Mouse (Mus musculus): Measurements from ENCODE around the gene Gpn3.
A peak's percentile ranks its signal among the peaks of the same experiment; 100 is the strongest.

Gpn3 gene

DNA sequence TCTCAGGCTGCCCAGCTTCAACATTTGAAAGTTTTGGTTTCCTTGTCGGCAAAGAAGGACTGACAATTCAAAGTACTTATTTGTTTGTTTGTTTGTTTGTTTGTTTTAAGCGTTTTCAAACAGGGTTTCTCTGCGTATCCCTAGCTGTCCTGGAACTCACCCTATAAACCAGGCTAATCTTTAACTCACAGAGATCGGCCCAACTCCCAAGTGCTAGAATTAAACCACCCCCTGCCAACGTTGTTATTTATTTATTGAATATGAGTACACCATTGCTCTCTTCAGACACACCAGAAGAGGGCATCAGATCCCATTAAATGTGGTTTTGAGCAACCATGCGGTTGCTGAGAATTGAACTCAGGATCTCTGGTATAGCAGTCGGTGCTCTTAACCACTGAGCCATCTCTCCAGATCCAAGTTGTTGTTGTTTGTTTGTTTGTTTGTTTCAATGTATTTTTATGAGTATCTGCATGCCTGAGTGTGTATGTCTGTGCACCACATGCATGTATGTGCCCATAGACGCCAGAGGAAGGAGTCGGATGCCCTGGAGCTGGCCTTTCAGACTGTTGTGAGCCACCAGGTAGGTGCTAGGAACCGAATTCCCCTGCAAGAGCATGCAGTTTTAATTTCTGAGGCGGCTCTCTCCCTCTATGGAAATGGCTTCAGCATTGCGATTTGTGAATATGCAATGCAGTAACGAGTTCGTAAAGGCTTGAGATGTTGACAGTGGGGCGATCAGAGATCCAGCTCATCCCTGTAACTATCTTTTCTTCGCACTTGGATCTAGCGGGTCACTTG lies 49.8 kb downstream of the Gpn3 start, which contains the start of gene Anapc7:
Anapc7 (plus strand) TSS at position 423 of the 798 bp plus-strand sequence.
- no peak for DNase-seq (ENCODE audit: low read depth, low spot score)

DNA sequence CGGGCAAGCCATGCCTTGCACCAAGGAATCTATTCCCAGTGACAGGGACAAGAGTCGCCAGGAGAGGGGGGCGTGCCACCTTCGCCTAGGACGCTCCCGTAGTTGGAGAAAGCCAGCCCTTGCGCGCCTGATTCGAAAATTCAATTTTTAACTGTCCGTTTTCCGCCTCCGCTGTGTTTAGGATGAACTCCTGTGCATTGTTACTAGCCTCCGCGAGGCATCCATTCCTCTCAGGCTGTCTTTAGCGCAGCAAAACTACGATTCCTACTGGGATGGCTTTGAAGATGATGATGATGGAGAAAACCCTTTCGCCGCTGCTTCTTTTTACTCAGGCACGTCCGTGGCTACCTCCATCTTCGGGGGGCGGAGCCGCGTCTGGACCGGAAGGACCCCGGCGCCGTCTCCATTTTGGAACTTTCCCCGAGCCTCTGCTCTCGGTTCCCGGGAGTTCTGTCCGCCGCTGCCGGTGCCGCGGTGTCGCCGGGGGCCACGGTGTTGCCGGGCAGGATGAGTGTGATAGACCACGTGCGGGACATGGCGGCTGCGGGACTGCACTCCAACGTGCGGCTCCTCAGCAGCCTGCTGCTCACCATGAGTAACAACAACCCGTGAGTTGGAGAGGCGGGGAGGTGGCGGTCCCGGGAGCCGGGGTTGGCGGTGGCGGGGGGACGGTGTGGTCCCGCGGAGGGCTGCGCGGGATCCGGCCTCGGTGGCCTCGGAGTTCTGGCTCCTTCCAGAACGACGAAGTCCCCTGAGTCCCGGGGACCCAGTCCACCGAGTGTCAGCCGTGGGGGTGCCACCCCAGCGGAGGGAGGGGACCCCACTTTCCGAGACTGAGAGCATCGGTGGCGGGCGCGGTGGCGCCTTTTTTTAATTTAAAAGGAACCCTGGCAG lies 50.6 kb downstream of the Gpn3 start:
- peak; percentile 93 for DNase-seq (ENCODE audit: low read depth, low spot score)

DNA sequence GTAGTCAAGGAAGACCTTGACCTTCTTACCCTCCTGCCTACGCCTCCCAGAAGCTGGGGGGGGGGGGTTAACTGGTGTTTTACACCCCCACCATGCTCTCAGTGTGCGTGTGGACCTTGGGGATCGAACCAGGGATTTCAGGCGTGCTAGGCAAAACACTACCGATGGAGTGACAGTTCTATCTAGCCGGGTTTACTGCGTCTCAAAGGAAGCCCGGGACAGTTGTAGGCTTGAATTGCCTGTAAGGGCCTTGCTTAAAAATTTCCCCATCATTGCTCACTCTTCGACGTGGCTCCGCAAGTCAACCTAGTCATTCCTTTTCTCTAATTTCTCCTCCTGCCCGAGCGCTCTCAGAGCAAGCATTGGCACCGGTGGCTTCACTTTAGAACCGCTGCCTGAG lies 51.4 kb downstream of the Gpn3 start:
- DNase-seq (ENCODE audit: low read depth, low spot score) = no peak

DNA sequence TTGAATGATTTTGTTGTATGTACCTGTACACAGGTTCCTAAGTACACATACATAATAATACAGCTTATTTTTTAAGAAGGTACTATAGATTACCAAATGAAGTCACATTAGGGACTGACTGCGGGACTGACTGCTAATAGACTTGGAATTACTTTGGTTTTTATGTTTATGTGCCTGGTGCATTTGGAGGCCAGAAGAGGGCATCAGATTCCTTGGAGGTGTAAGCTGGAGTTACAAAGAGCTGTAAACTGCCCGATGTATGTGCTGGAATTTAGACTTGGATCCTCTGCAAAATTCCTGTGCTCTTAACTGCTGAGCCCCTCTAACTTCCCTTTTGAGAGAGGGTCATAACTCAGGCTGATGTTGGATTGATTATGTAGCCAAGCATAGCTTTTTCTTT lies 53.9 kb downstream of the Gpn3 start:
- peak; percentile 58 for DNase-seq (ENCODE audit: low read depth, low spot score)

DNA sequence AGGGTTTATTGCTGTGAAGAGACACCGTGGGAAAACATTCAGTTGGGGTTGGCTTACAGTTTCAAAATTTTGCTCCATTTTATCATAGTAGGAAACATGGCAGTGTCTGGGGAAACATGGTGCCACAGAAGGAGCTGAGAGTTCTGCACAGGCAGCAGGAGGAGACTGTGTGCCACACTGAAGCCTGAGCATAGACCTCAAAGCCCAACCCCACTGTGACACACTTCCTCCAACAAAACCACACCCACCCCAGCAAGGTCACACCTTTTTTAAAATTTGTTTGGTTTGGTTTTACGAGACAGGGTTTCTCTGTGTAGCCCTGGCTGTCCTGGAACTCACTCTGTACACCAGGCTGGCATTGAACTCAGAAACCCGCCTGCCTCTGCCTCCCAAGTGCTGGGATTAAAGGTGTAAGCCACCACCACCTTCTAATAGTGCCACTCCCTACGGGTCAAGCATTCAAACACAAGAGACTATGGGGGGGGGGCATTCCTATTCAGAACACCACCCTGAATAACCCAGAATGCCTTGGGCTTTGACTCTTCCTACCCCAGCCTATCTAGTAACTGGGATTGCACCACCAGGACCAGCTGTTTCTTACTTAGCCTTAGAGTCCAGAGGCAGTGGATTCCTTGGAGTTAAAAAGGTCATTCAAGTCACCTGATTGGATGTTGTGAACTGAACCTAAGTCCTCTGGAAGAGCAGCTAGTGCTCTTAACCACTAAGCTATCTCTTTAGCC lies 58.5 kb downstream of the Gpn3 start:
- DNase-seq (ENCODE audit: low read depth, low spot score) = no peak

DNA sequence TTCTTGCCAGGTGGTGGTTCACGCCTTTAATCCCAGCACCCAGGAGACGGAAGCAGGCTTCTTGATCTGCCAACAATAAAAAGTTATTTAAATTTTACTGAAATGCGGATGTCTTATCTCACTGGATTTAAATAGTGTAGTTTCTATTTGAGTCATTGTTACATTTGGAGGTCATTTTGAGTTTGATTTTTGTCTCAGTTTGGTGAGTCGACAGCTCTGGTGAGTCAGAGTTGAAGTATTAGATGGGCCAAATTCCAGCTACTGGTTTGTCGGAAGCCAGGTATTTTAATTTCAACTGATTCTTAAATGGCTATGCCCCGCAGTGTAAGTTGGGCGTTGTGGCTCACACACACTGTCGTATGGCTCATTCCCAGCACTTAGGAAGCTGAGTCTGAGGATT lies 59.5 kb downstream of the Gpn3 start:
- DNase-seq (ENCODE audit: low read depth, low spot score) = no peak

All from brain, adult 2 months (tissue).